Mouse (Mus musculus) lung, adult 2 months (tissue): ENCODE data around the gene Spg7.
A peak's percentile ranks its signal among the peaks of the same experiment; 100 is the strongest.

Experiments used
- CTCF ChIP-seq: fragments of 200-500 bp; IDR thresholded peaks from 2 replicates; pipeline ENCODE4 v1.5.1; 2011; ENCODE audit warnings: mild to moderate bottlenecking, low read length, control low read depth; ENCODE audit not compliant: insufficient read depth
- POLR2A ChIP-seq: fragments of 200-500 bp; IDR thresholded peaks from 2 replicates; pipeline ENCODE4 v1.6.1; 2011; ENCODE audit warnings: low read depth, mild to moderate bottlenecking, control low read depth, low read length, borderline replicate concordance; ENCODE audit errors: extremely low read depth

DNA sequence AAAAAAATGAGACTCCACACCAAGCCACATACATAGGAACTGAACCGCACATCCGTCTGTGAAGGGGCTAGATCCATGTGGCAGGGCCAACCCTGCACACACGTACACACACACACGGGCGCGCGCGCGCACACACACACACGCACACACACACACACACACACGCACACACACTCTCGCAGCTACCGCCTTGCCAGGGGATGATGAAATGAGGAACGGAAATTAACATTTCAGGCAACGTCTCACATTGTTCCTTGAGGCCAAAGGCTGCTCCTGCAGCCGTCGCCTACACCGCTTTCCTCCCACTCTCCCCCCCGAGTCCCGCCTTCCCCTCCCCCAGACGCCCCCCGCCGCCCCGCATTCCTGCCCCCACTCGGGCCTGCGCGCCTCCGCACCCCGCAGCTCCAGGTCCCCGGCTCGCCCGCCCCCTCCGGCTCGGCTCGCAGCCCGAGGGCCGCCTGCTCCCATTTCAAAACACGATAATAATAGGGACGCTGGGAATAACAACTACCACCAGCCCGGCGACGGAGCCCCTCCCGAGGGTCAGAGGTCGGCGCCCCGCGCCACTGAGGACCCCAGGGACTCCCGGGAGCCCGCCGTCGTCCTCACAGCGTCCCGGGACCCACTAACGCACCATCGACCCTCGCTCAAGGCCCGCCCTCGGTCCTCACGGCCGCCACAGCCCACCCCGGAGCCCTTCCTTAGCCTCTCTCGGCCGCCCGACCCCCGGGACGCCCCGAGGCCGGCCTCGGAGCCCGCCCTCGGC lies 21.6 kb upstream of the Spg7 start:
- TF ChIP-seq CTCF (no peak), POLR2A (peak; percentile 52; the same call in 1 of the 2 replicates)
